Mouse (Mus musculus): ENCODE data around the gene Capn7. TPM values are rescaled to one million over a fixed set of nuclear protein-coding genes. Genes with fewer than 3 reads are reported as not detected.

Capn7 gene
- polyA plus RNA-seq, 1 experiment: not detected

DNA sequence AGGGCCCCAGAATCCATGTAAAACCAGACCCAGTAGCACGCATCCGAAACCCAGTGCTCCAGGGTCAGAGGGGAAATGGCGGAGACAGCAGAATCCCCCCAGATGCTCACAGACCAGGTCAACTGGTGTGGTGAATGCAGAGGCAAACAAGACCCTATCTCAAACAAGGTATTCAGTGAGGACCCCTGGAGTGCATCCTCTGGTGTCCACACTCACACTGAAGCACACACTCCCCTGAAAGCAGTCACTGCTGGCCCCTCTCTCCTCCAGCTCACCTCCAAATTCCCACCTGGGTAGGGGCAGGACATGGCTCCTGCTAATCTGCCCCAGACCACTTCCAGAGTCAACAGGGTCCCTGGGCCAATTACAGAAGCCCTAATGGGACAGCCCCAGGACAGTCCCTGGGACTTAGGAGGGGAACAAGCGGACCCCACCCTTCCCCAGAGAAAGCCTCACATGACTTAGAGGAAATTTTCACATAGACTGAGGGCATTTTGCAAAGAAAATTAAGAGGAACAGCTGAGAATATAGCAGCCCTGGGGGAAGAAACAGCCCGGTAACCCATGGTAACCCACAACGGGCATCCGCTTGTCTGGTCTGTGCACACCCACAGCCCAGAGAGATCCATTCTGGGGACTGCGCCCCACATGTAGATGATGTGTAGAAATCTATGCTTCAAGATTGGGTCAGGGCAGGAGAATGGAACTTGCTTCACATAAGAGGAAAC, 53.1 kb downstream of the Capn7 start:
- TF ChIP-seq POLR2A (IDR thresholded peaks at IDR 0.05; ENCODE audit: insufficient read depth, low read depth, low read length) (no peak), CTCF (IDR thresholded peaks at IDR 0.05; ENCODE audit: insufficient read depth, low read depth, low read length) (no peak)
- WGBS: 93% methylated on average over 8 of the region's 8 CpGs
- Histone ChIP-seq H3K27ac (ENCODE audit: insufficient read depth, low read depth, low read length) (no peak overlapping the region), H3K4me3 (ENCODE audit: insufficient read depth, low read depth, low read length) (no peak overlapping the region), H3K4me1 (ENCODE audit: control insufficient read depth, insufficient read depth, low read length) (peaks cover 26% of the 10 kb centered on the region)

GRCm38 (mm10) chr14:31392300-31392699, 55.9 kb downstream of the Capn7 start:
- TF ChIP-seq POLR2A (IDR thresholded peaks at IDR 0.05; ENCODE audit: insufficient read depth, low read depth, low read length) (no peak), CTCF (IDR thresholded peaks at IDR 0.05; ENCODE audit: insufficient read depth, low read depth, low read length) (no peak)
- Histone ChIP-seq H3K4me3 (ENCODE audit: insufficient read depth, low read depth, low read length) (no peak overlapping the region), H3K27ac (ENCODE audit: insufficient read depth, low read depth, low read length) (no peak overlapping the region), H3K4me1 (ENCODE audit: control insufficient read depth, insufficient read depth, low read length) (peaks cover 21% of the 10 kb centered on the region)
- 86% methylated on average over 5 of the region's 5 CpGs for WGBS

DNA sequence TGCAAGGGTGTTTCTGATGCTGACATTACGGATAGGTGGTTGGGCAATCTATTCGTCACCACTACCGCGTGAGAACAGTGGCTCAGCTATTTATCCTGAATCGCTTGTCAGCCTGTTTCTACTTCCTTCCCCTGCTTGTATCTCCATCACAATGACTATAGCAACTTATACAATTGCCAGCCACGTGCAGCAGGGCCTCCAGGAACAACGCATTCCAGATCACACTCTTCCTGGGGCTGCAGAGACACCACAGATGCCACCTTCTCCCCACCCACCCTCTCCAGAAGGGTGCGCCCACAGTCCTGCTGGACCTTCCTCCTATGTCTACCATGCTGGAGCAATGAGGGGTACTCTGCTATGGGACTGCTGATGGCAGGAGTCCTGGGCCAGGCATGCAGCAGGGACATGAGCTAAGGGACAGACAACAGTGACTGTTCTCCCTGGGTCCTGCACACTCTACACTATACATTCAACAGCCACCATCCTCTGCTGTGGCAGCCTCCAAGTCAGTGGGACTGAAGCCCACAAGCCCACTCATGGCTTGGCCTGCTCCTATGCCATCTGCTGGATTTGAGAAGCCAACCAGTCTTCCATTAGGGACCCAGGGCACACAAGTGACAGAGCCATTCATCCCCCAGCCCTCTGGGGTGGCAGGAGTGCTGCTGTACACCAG, 56.6 kb downstream of the Capn7 start:
- 68% methylated on average over 8 of the region's 8 CpGs for WGBS
- no peak for TF ChIP-seq CTCF (IDR thresholded peaks at IDR 0.05; ENCODE audit: insufficient read depth, low read depth, low read length)
- TF ChIP-seq POLR2A (IDR thresholded peaks at IDR 0.05; ENCODE audit: insufficient read depth, low read depth, low read length): no peak
- Histone ChIP-seq H3K4me3 (ENCODE audit: insufficient read depth, low read depth, low read length) (no peak overlapping the region), H3K4me1 (ENCODE audit: control insufficient read depth, insufficient read depth, low read length) (peaks cover 21% of the 10 kb centered on the region), H3K27ac (ENCODE audit: insufficient read depth, low read depth, low read length) (no peak overlapping the region)

GRCm38 (mm10) chr14:31393546-31393890, 57.1 kb downstream of the Capn7 start:
- TF ChIP-seq CTCF (IDR thresholded peaks at IDR 0.05; ENCODE audit: insufficient read depth, low read depth, low read length) (no peak), POLR2A (IDR thresholded peaks at IDR 0.05; ENCODE audit: insufficient read depth, low read depth, low read length) (no peak)
- Histone ChIP-seq H3K4me1 (ENCODE audit: control insufficient read depth, insufficient read depth, low read length) (peaks cover 16% of the 10 kb centered on the region), H3K27ac (ENCODE audit: insufficient read depth, low read depth, low read length) (no peak overlapping the region), H3K4me3 (ENCODE audit: insufficient read depth, low read depth, low read length) (no peak overlapping the region)
- WGBS: 75% methylated on average over 3 of the region's 3 CpGs

- WGBS: 90% methylated on average over 7 of the region's 7 CpGs
- H3K4me1 ChIP-seq (ENCODE audit: control insufficient read depth, insufficient read depth, low read length): peaks cover 16% of the 10 kb centered on the region
- TF ChIP-seq CTCF (IDR thresholded peaks at IDR 0.05; ENCODE audit: insufficient read depth, low read depth, low read length) (no peak), POLR2A (IDR thresholded peaks at IDR 0.05; ENCODE audit: insufficient read depth, low read depth, low read length) (no peak)
- no peak overlapping the region for H3K27ac ChIP-seq (ENCODE audit: insufficient read depth, low read depth, low read length)
- no peak overlapping the region for H3K4me3 ChIP-seq (ENCODE audit: insufficient read depth, low read depth, low read length)
These were observed 57.6 kb downstream of the Capn7 start for GRCm38 (mm10) chr14:31393936-31394630.

DNA sequence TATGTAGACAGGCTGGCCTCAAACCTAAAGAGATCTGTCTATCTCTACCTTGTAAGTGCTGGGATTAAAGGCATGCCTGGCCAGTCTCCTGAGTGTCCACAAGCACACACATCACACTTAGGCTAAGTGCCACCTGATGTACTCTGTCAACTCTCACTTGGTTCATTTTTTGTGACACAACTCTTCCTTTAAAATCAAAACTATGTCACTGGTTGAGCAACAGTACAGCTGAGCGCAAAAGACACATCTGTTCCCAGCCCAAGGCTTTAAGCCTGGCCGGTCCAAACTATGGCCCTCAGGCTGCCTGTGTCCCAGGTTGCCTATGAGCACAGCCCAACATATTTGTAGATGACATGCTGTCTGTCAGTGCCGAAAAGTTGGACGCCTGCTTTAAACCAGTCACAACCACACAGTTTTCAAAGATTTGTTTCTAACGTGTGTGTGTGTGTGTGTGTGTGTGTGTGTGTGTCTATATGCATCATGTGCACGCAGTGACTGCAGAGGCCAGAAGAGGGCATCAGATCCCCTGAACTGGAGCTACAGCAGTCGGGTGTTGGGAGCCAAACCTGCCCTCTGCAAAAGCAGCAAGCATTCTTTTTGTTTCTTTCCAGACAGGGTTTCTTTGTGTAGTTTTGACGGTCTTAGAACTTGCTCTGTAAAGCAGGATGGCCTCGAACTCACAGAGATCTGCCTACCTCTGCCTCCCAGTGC, 58.5 kb downstream of the Capn7 start:
- no peak overlapping the region for H3K4me3 ChIP-seq (ENCODE audit: insufficient read depth, low read depth, low read length)
- H3K27ac ChIP-seq (ENCODE audit: insufficient read depth, low read depth, low read length): no peak overlapping the region
- 93% methylated on average over 9 of the region's 9 CpGs for WGBS
- no peak for TF ChIP-seq CTCF (IDR thresholded peaks at IDR 0.05; ENCODE audit: insufficient read depth, low read depth, low read length)
- no peak for TF ChIP-seq POLR2A (IDR thresholded peaks at IDR 0.05; ENCODE audit: insufficient read depth, low read depth, low read length)
- peaks cover 16% of the 10 kb centered on the region for H3K4me1 ChIP-seq (ENCODE audit: control insufficient read depth, insufficient read depth, low read length)

- H3K4me1 ChIP-seq (ENCODE audit: control insufficient read depth, insufficient read depth, low read length): peaks cover 16% of the 10 kb centered on the region
- TF ChIP-seq POLR2A (IDR thresholded peaks at IDR 0.05; ENCODE audit: insufficient read depth, low read depth, low read length): no peak
- TF ChIP-seq CTCF (IDR thresholded peaks at IDR 0.05; ENCODE audit: insufficient read depth, low read depth, low read length): no peak
- WGBS: 68% methylated on average over 7 of the region's 7 CpGs
- no peak overlapping the region for H3K27ac ChIP-seq (ENCODE audit: insufficient read depth, low read depth, low read length)
- no peak overlapping the region for H3K4me3 ChIP-seq (ENCODE audit: insufficient read depth, low read depth, low read length)
These were observed 59.3 kb downstream of the Capn7 start for GRCm38 (mm10) chr14:31395629-31396199.

DNA sequence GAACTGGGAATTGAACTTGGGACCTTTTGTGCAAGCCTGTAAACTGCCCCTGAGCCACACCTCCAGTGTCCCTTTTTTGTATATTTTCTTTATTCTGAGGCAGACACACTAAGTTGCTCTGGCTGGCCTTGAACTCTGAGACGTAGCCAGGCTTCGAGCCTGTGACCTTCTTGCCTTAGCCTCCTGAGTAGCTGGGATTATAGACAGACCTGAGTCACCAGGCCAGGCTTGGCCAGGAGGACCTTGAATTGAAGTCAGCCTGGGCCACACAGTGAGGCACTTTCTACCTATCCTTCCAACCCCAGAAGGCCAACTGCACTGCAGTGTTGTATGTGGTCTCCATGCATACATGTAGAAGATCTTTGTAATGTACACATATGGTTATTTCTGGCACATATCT, 60.0 kb downstream of the Capn7 start:
- Histone ChIP-seq H3K27ac (ENCODE audit: insufficient read depth, low read depth, low read length) (no peak overlapping the region), H3K4me3 (ENCODE audit: insufficient read depth, low read depth, low read length) (no peak overlapping the region), H3K4me1 (ENCODE audit: control insufficient read depth, insufficient read depth, low read length) (peaks cover 18% of the 10 kb centered on the region)
- TF ChIP-seq POLR2A (IDR thresholded peaks at IDR 0.05; ENCODE audit: insufficient read depth, low read depth, low read length) (no peak), CTCF (IDR thresholded peaks at IDR 0.05; ENCODE audit: insufficient read depth, low read depth, low read length) (no peak)
- WGBS: 86% methylated on average over 2 of the region's 2 CpGs

Measured in olfactory bulb, adult 2 months (tissue).